8 mouse cellular contexts compared by ENCODE assay signal in the genomic region with DNA sequence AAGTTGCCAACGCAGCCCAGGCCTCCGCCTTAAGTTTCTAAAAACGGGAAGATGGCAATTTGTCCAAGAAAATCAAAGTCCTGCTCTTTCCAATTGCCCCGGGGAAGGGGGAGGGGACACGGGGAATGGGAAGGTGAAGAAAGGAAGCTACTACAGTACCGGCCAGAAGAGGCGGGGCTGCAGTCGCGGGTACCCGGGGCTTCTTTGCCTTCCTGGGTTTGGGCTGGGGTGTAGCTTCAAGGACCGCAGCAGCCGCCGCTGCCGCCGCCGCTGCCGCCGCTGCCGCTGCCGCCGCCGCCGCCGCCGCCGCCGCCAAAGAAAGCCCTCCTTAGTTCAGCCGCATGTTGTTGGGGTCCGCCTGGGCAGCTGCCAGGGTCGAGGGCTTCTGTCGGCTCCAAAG. TPM values are rescaled to one million over a fixed set of nuclear protein-coding genes. Genes with fewer than 3 reads are reported as not detected.
DNase-seq lines count a peak whose midpoint lies in the region; TF ChIP-seq lines count a peak whose summit lies in the region.

No protein-coding gene starts in this region.

- H3K4me3 ChIP-seq in cerebellum, adult 2 months (replicated peaks; ENCODE audit: insufficient read depth, low read depth, low read length), result peak overlapping the region; percentile 48
- H3K4me3 ChIP-seq in testis, adult 2 months (ENCODE audit: control insufficient read depth, low read depth, low read length), result peak overlapping the region; percentile 78
- H3K4me3 ChIP-seq in hindbrain, embryonic 10.5 days, result peak overlapping the region; percentile 63
- peak overlapping the region; percentile 63 for H3K4me3 ChIP-seq in midbrain, embryonic 10.5 days

- H3K36me3 ChIP-seq in testis, adult 2 months (ENCODE audit: control insufficient read depth, insufficient read depth, low read length), result no peaks in the 10 kb centered on the region
- no peaks in the 10 kb centered on the region for H3K36me3 ChIP-seq in hindbrain, embryonic 10.5 days
- no peaks in the 10 kb centered on the region for H3K36me3 ChIP-seq in midbrain, embryonic 10.5 days

- TF ChIP-seq POLR2A in cerebellum, adult 2 months (IDR thresholded peaks at IDR 0.05; ENCODE audit: borderline replicate concordance, insufficient read depth, low read length), result no peak
- TF ChIP-seq POLR2A in testis, adult 2 months (IDR thresholded peaks at IDR 0.05; ENCODE audit: control insufficient read depth, low read depth, low read length), result no peak

- H3K4me1 ChIP-seq in cerebellum, adult 2 months (ENCODE audit: control insufficient read depth, insufficient read depth, low read length), result peaks cover 3% of the 10 kb centered on the region; the same call in 1 of the 2 replicates
- peaks cover 20% of the 10 kb centered on the region for H3K4me1 ChIP-seq in testis, adult 2 months (ENCODE audit: control insufficient read depth, insufficient read depth, low read length)
- H3K4me1 ChIP-seq in hindbrain, embryonic 10.5 days (replicated peaks), result 0 out of 2 replicates have a peak, but pooled peaks cover 15% of the 10 kb centered on the region
- peaks cover 18% of the 10 kb centered on the region for H3K4me1 ChIP-seq in midbrain, embryonic 10.5 days

- WGBS in cerebellum, adult 2 months, result 9% methylated on average over 25 of the region's 31 CpGs
- WGBS in hindbrain, embryonic 10.5 days, result 29% methylated on average over 31 of the region's 31 CpGs
- 17% methylated on average over 28 of the region's 31 CpGs for WGBS in midbrain, embryonic 10.5 days

- peaks cover 8% of the 10 kb centered on the region for H3K9me3 ChIP-seq in hindbrain, embryonic 10.5 days
- 0 out of 2 replicates have a peak, but pooled peaks cover 15% of the 10 kb centered on the region for H3K9me3 ChIP-seq in midbrain, embryonic 10.5 days (replicated peaks)

- no peak overlapping the region for H3K27ac ChIP-seq in cerebellum, adult 2 months (ENCODE audit: insufficient read depth, low read length)
- H3K27ac ChIP-seq in testis, adult 2 months (ENCODE audit: control insufficient read depth, insufficient read depth, low read depth, low read length), result no peak overlapping the region
- H3K27ac ChIP-seq in hindbrain, embryonic 10.5 days, result peak overlapping the region; percentile 80
- H3K27ac ChIP-seq in midbrain, embryonic 10.5 days (replicated peaks), result peak overlapping the region; percentile 72

- no peaks in the 10 kb centered on the region; the same call in 1 of the 2 replicates for H3K27me3 ChIP-seq in cerebellum, adult 2 months (ENCODE audit: control insufficient read depth, insufficient read depth, low read length)
- H3K27me3 ChIP-seq in testis, adult 2 months (ENCODE audit: control insufficient read depth, insufficient read depth, low read length), result no peaks in the 10 kb centered on the region
- H3K27me3 ChIP-seq in hindbrain, embryonic 10.5 days (ENCODE audit: insufficient read depth, poor library complexity, severe bottlenecking), result peaks cover 60% of the 10 kb centered on the region
- peaks cover 73% of the 10 kb centered on the region for H3K27me3 ChIP-seq in midbrain, embryonic 10.5 days (ENCODE audit: low read depth, poor library complexity, severe bottlenecking)

- DNase-seq in cerebellum, adult 2 months, result peak in 1 of 2 experiments; percentile 12
- no peak for DNase-seq in cerebellum, adult 11-12 months
- DNase-seq in testis, postnatal 10 days (ENCODE audit: low spot score), result no peak
- DNase-seq in hindbrain, embryonic 10.5 days (ENCODE audit: low spot score), result peak; percentile 50
- DNase-seq in midbrain, embryonic 10.5 days (ENCODE audit: low spot score), result no peak
- no peak for DNase-seq in urinary bladder, adult 2 months (ENCODE audit: low spot score)
- DNase-seq in ovary, postnatal 36 days (ENCODE audit: low spot score), result no peak

- TF ChIP-seq CTCF in cerebellum, adult 2 months (IDR thresholded peaks at IDR 0.05; ENCODE audit: borderline replicate concordance, insufficient read depth, low read depth, low read length), result no peak
- no peak for TF ChIP-seq CTCF in testis, adult 2 months (IDR thresholded peaks at IDR 0.05; ENCODE audit: control insufficient read depth, insufficient read depth, insufficient replicate concordance, low read depth, low read length)

RNA-seq across cellular contexts. Expression of a gene that starts 0.6 kb away (rescaled TPM):
- 3.1 and 4.0 TPM in 2 replicates for polyA plus RNA-seq in cerebellum, adult 2 months (2012; rRNA removed)
- 0.06 and 0.09 TPM in 2 replicates for polyA plus RNA-seq in testis, adult 2 months (2012; rRNA removed)
- polyA plus RNA-seq in hindbrain, embryonic 10.5 days (2016; fragmentation: Nextera tagmentation; extraction: Ambion mirVana), result 2.8 and 3.1 TPM in 2 replicates
- polyA plus RNA-seq in midbrain, embryonic 10.5 days (2016; fragmentation: Nextera tagmentation; extraction: Ambion mirVana), result 2.2 and 2.6 TPM in 2 replicates
- 1.4 and 1.9 TPM in 2 replicates for polyA plus RNA-seq in urinary bladder, adult 2 months (2012; rRNA removed)

Comparison
In these comparisons a context has a peak if more than half of its experiments do, and no peak if none do; other contexts are left out.
1. H3K27ac ChIP-seq: peak in hindbrain, embryonic 10.5 days (single experiment) and midbrain, embryonic 10.5 days (single experiment); none in cerebellum, adult 2 months (single experiment) and testis, adult 2 months (single experiment).
2. Peak in every context shown above with its lines, with median percentiles within 50 percentile points of each other: H3K4me3 ChIP-seq.